Mouse (Mus musculus) layer of hippocampus, postnatal 25 days (tissue): ENCODE results near the gene Srsf10. TPM values are rescaled to one million over a fixed set of nuclear protein-coding genes. Genes with fewer than 3 reads are reported as not detected.

Experiments
- DNase-seq, 2 experiments: peaks; one replicate each; pipeline ENCODE4 v3.0.0; 2022; ENCODE audit warnings: mixed read lengths in 2 of 2, low spot score in 1 of 2; ENCODE audit errors: extremely low spot score in 1 of 2
- total RNA-seq, 2 experiments: library from RNA; stranded (reverse); gene quantifications; 2 replicates each; pipeline ENCODE4 v1.2.3; 2021

Gene Srsf10
- total RNA-seq: 10 to 100 TPM; 78.4 to 78.6 TPM

- DNase-seq: peak; percentile 80 to 90
Observed at GRCm38 (mm10) chr4:135855536-135856222, at the start of gene Srsf10. Gene Srsf10 (plus strand): TSS chr4:135855747.

GRCm38 (mm10) chr4:135814896-135815295, 40.7 kb upstream of the Srsf10 start:
- DNase-seq: no peak

GRCm38 (mm10) chr4:135816905-135817622, 38.5 kb upstream of the Srsf10 start:
- peak in 1 of 2 experiments; percentile 72 for DNase-seq

GRCm38 (mm10) chr4:135818366-135818765, 37.2 kb upstream of the Srsf10 start:
- no peak for DNase-seq

GRCm38 (mm10) chr4:135819826-135820526, 35.6 kb upstream of the Srsf10 start:
- DNase-seq: no peak

- DNase-seq: no peak
Observed at GRCm38 (mm10) chr4:135821772-135822171, 33.8 kb upstream of the Srsf10 start.

GRCm38 (mm10) chr4:135823298-135823697, 32.2 kb upstream of the Srsf10 start:
- no peak for DNase-seq

- DNase-seq: no peak
Observed at GRCm38 (mm10) chr4:135824254-135824653, 31.3 kb upstream of the Srsf10 start.

GRCm38 (mm10) chr4:135828491-135828890, 27.1 kb upstream of the Srsf10 start:
- peak in 1 of 2 experiments; percentile 29 for DNase-seq

GRCm38 (mm10) chr4:135832070-135832469, 23.5 kb upstream of the Srsf10 start:
- DNase-seq: no peak

GRCm38 (mm10) chr4:135833301-135834123, 22.0 kb upstream of the Srsf10 start:
- no peak for DNase-seq

- DNase-seq: no peak
Observed at GRCm38 (mm10) chr4:135834124-135834717, 21.3 kb upstream of the Srsf10 start.

GRCm38 (mm10) chr4:135838925-135839292, 16.6 kb upstream of the Srsf10 start:
- no peak for DNase-seq

- DNase-seq: no peak
Observed at GRCm38 (mm10) chr4:135839293-135840011, 16.1 kb upstream of the Srsf10 start.

- DNase-seq: no peak
Observed at GRCm38 (mm10) chr4:135844400-135844799, 11.1 kb upstream of the Srsf10 start.

GRCm38 (mm10) chr4:135847581-135847980, 8.0 kb upstream of the Srsf10 start:
- no peak for DNase-seq

GRCm38 (mm10) chr4:135850411-135851095, 5.0 kb upstream of the Srsf10 start:
- peak in 1 of 2 experiments; percentile 40 for DNase-seq

- no peak for DNase-seq
Observed at GRCm38 (mm10) chr4:135851942-135852341, 3.6 kb upstream of the Srsf10 start.
